Mouse (Mus musculus): ENCODE data around the gene Farp1.

Gene Farp1

DNA sequence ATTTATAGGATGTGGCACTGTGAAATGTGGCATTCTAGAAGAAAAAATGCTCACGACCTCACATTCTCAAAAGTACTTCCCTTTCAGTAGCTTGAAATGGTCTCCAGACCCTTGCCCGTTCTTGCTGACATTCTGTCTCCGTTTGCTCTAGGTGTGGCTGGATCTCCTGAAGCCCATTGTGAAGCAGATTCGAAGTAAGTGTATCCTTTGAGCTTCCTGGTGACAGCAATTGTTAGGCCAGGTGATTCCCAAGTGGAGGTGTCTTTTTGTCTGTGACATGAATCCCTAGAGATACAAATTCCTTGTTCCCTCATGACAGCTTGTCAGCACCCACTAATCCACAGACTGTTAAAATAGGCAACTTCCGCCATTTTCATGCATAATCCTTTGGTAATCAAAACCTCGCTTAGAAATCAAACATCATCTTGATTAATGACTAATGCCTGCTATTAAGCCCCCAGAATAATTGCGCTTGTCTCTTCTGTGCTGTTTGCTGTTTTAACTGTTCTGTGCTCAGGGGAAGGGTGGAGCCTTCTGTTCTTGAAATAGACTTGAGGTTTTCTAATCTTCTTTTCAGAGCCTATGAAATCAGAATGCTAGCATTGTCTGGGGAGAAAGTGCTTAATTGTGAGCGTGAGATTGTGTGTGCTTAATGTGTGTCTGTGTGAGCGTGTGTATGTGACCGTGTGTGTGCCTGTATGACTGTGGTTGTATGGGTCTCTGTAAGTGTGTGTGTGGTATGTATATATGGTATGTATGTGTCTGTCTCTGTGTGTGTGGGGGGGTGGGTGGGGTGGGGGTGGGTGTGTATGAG, 184.4 kb downstream of the Farp1 start:
- no peak for DNase-seq (ENCODE audit: low spot score)

- no peak for DNase-seq (ENCODE audit: low spot score)
Measured at GRCm38 (mm10) chr14:121220040-121220322, 185.0 kb downstream of the Farp1 start.

DNA sequence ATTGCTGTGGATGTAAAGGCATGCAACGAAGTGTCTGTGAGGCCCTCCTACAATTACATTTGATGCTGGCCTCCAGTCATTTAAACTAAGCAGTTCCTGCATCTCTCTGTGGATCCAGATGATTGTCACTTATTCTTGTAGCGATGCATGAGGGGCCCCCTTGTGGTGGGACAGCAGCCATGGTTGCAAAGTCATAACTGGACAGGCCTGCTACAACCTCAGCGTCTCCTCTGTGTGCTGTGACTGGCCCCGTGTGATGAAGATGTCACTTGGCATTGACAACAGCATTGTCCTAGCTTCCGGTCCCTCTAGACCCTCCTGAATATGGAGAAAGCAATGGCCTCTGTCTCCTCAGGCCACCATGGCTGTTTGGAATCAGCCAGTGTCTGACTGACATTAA, 185.7 kb downstream of the Farp1 start:
- no peak for DNase-seq (ENCODE audit: low spot score)

DNA sequence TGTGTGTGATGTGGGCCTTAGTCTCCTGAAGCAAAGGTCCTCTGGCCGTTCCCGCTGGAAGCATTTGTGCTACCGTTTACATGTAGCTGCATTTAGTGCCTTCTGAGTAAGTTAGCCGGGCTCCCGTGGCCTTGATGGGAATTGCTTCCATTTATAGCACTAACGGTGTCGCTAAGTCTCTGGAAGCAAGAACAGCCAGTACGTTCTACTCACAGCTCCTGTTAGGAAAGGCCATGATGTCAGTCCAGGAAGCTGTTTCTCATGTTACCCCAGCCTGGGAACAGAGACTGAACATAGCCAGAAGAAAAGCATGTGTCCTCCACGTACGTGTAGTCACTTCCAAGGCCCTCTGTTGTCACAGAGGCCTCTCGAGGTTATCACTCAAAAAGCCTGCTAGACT, 190.8 kb downstream of the Farp1 start:
- DNase-seq (ENCODE audit: low spot score), result no peak

DNA sequence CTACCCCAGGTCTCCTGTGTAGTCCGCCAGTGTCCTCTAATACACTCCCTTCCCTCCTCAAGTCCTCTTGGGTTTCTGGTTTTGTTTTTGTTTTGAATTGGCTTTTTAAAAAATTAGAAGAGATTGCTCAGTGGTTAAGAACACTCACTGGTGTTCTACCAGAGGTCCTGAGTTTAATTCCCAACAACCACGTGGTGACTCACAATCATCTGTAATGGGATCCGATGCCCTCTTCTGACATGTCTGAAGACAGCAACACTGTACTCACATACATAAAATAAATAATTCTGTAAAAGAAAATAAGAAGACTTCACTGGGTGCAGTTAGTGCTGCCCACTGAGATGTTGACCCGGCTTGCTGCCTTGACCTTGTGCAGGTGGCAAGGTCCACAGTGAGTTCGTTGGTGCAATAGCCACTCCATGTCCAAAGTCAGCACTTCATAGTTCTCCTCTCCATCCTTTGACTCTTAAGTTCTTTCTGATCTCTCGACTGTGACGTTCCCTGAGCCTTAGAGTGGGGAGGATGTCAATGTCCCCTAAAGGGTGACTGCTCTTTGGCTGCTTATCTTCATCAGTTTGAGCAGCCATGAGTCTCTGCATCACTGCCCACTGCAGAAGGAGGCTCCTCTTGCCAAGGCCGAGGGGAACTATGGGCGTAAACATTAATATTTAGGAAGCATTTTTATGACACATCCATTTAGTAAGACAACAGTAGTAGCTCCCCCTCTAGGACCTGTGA, 194.2 kb downstream of the Farp1 start:
- DNase-seq (ENCODE audit: low spot score), result no peak

GRCm38 (mm10) chr14:121231232-121231631, 196.2 kb downstream of the Farp1 start:
- no peak for DNase-seq (ENCODE audit: low spot score)

DNA sequence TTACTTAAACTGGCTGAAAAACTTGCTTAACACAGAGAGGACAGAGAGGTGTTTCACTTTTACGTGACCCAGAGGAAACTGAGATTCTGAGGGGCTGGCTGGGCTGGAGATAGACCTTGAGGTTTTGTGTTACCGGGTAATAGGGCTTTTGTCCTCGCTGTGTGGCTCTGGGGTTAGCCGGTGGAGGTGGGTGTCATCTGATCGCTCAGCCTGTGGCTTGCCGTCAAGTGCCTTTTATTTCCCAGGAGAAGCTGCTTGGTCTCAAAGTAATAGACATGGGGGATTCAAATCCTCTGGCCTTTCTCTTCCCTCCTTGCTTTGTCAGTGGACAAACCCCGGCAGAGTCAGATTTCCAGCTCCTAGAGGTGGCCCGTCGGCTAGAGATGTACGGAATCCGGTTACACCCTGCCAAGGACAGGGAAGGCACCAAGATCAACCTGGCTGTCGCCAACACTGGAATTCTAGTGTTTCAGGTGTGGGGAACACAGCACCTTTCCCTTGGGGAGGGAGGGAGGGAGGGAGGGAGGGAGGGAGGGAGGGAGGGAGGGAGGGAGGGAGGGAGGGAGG, 199.8 kb downstream of the Farp1 start:
- DNase-seq (ENCODE audit: low spot score), result no peak

GRCm38 (mm10) chr14:121236736-121237135, 201.7 kb downstream of the Farp1 start:
- no peak for DNase-seq (ENCODE audit: low spot score)

DNA sequence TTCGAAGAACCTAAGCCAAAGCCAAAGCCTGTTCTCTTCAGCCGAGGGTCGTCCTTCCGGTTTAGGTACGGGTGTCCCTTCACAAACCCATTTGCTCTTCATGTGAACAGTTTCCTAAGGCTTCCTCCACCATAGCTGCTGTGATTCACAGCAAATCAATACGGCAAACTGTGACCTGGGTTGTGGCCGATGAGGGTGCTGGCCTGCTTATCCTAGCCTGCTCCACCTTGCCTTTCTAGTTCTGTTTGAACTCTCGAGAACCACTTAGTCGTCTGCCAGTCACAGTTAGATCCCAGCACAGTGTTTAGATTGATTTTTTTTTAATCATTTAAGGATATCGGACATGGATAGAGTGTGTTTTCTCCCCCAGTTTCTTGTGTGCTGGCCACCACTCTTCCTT, 203.7 kb downstream of the Farp1 start:
- no peak for DNase-seq (ENCODE audit: low spot score)

DNA sequence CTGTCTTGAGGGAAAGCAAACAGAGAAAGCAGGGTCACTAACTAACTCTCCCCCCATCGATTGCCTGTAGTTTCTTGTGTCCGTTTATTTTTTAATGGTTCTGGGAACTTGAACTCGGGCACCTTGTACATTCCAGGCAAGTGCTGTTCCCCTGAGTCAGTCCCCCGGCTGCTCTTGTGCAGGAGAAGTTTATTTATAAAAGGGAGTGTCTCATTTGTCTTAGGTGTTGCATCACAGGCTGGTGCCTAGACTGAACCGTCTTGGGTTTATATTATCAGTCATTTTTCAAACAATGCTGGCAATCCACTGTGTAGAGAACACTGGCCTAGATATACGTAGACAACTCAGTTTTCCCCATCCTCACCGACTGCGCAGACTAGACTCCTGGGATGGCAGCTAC, 204.4 kb downstream of the Farp1 start:
- DNase-seq (ENCODE audit: low spot score), result no peak

GRCm38 (mm10) chr14:121244104-121244503, 209.1 kb downstream of the Farp1 start:
- no peak for DNase-seq (ENCODE audit: low spot score)

DNA sequence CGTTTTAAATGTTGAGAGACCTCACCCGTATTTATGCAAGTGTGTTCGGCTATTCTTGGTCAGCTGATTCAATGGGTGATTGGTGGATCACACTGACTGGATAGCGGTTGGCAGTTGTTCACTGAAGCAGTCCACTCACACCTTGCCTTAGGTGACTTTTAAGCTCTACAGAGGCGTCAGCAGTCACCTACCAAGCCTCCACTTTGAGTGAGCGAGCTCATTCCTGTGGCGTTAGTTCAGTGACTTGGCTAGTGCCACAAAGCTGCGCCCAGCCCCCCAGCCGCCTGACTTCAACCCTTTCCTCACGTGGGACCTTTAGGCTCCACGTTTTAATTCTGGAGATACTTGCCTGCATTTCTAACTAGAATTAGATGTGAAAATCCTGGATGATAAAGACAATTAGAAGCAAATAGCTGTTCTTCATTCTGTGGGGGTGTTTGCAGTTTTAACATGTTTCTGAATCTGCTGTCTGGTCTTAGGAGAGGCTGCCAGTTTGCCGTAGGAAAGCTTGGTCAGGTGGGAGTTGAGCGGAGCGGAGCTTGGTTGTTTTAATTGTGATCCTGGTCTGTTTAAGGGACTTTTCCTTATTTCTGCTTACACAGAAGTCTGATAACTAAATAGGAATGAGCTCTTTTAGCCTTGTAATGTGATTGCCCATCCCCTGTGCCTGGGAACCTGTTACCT, 211.2 kb downstream of the Farp1 start:
- DNase-seq (ENCODE audit: low spot score), result no peak

GRCm38 (mm10) chr14:121247287-121247686, 212.3 kb downstream of the Farp1 start:
- DNase-seq (ENCODE audit: low spot score), result no peak

- DNase-seq (ENCODE audit: low spot score), result no peak
Measured at GRCm38 (mm10) chr14:121248346-121248745, 213.3 kb downstream of the Farp1 start.

- DNase-seq (ENCODE audit: low spot score), result no peak
Measured at GRCm38 (mm10) chr14:121251099-121251498, 216.1 kb downstream of the Farp1 start.

DNA sequence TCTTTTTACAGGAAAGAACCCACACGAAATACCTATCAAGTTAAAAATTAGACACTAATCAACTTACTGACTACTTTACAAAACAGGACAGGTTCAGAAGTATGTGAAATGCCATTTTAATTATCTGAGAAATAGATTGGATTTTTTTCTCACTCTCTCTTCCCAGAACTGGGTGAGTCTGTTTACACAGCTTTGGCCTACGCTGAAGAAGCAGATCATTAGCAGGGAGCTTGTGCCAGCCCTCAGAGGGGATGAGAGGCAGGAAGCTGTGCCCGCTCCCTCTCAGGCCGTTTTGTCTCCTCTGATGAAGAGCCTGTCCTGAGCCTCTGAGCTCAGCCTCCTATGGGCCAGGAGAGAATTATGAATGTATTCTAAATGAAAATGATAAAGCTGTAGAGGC, 216.7 kb downstream of the Farp1 start:
- DNase-seq (ENCODE audit: low spot score), result no peak

- DNase-seq (ENCODE audit: low spot score), result no peak
Measured at GRCm38 (mm10) chr14:121252542-121252941, 217.5 kb downstream of the Farp1 start.

- DNase-seq (ENCODE audit: low spot score), result no peak
Measured at GRCm38 (mm10) chr14:121254869-121255268, 219.9 kb downstream of the Farp1 start.

DNA sequence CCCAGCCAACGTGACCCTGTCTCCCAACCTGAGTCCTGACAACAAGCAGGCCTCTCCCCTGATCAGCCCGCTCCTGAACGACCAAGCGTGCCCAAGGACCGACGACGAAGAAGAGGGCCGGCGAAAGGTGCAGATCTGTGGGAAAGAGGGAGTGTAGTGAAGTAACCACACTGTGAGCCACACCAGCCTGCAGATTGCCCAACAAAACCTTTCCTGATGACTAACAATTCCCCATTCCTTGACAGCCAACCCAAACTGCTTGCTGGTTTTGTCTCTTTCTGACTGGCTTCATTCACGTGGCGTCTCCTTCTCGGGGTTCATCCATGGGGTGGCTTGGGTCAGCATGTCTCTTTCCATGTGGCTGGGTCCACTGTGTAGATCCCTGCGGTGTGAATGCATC, 220.5 kb downstream of the Farp1 start:
- no peak for DNase-seq (ENCODE audit: low spot score)

DNA sequence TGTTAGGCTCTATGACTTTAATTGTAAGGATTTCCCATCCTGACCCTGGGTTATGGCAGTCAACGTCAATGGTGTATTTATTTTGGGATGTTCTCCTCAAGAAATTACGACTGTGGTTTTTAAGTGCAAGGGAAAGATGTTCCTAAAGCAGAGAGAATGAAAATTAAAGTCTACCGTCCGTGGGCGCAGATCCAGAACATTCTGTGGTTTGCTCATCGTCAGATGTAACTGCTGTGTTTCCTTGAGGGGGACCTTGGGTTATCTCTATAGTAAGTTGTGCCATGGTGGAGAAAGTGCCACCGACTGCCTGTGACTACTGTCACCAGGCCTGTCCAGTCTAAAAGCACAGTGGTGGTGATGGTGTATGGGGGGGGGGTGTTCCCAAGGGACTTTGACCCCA, 221.9 kb downstream of the Farp1 start:
- DNase-seq (ENCODE audit: low spot score), result no peak

DNA sequence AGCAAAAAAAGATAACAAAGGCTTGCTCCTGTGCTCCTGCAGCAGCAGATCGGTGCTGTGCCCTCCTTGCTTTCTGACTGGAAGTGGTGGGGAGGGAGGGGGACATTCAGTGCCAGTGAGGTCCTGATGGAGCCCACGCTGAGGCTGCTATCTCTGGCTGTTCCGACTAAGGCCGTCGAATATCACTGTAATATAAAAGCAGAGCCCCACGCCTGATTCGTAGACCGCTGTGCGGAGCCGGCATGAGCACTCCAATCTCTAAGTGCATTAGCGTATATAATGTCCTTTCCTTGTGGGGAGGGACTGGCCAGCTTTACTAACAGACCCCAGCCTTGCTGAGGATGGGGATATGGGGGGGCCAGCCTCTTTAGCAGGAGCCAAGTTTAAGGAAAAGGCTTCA, 224.3 kb downstream of the Farp1 start:
- no peak for DNase-seq (ENCODE audit: low spot score)

DNA sequence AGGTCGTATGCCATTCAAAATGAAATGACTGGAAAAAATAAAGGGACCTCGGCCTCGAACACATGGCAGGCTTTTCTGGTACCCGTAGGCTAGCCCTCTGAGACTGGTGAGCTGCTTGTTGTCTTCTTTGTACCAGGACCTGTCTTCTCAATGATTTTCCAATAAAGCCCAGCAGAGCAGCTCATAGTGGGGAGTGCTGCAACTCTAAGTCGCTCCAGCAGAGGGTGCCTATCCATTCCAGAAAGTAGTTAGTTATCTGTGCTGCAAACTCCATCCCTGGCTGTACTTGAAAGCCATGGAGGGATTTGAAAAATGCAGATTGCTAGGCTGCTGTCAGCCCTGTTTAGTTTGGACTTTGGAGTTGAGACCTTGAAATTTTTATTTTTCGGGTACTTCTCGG, 224.8 kb downstream of the Farp1 start:
- DNase-seq (ENCODE audit: low spot score), result no peak

All from c-Kit-positive CD71-positive TER-119-positive erythroid progenitor cells, embryonic 14.5 days (primary cell).